Mouse (Mus musculus) embryonic facial prominence, embryonic 11.5 days (tissue): ENCODE results near the gene Fam53a. TPM values are rescaled to one million over a fixed set of nuclear protein-coding genes. Genes with fewer than 3 reads are reported as not detected.
A peak's percentile ranks its signal among the peaks of the same experiment; 100 is the strongest.

ENCODE experiments used
- ATAC-seq: fragments of 200-750 bp; cut with Nextera tagmentation; replicated peaks from 2 replicates; pipeline ENCODE4 v1.8.0; 2017; ENCODE audit warnings: low read depth; ENCODE audit not compliant: insufficient number of reproducible peaks, low FRiP score, low TSS enrichment
- DNase-seq: peaks from one replicate; pipeline ENCODE4 v3.0.0-alpha.2; 2015; ENCODE audit warnings: low spot score
- H3K27ac ChIP-seq: fragments of 300-500 bp; sonication (generic); replicated peaks from 2 replicates; pipeline ENCODE4 v1.5.1; 2014; ENCODE audit warnings: mild to moderate bottlenecking, low read depth, low read length, control low read depth
- H3K27me3 ChIP-seq: fragments of 300-500 bp; sonication (generic); 2 replicates; pipeline ENCODE4 v1.6.1; 2014; ENCODE audit warnings: mild to moderate bottlenecking, low read length, moderate library complexity, mixed read lengths; ENCODE audit not compliant: control insufficient read depth, insufficient read depth
- H3K36me3 ChIP-seq: fragments of 300-500 bp; sonication (generic); replicated peaks from 2 replicates; pipeline ENCODE4 v1.6.1; 2014; ENCODE audit warnings: low read depth, mild to moderate bottlenecking, low read length, moderate library complexity, mixed read lengths; ENCODE audit not compliant: control insufficient read depth, insufficient read depth
- H3K4me1 ChIP-seq: fragments of 300-500 bp; sonication (generic); 2 replicates; pipeline ENCODE4 v1.6.1; 2014; ENCODE audit warnings: low read length, mixed read lengths; ENCODE audit not compliant: control insufficient read depth, insufficient read depth
- H3K4me2 ChIP-seq: fragments of 300-500 bp; sonication (generic); 2 replicates; pipeline ENCODE4 v1.6.1; 2014; ENCODE audit warnings: low read depth, mild to moderate bottlenecking, control low read depth, low read length, moderate library complexity
- H3K4me3 ChIP-seq: fragments of 300-500 bp; sonication (generic); 2 replicates; pipeline ENCODE4 v1.5.1; 2014; ENCODE audit warnings: low read depth, low read length, control low read depth
- H3K9ac ChIP-seq: fragments of 300-500 bp; sonication (generic); replicated peaks from 2 replicates; pipeline ENCODE4 v1.6.1; 2014; ENCODE audit warnings: mild to moderate bottlenecking, control low read depth, low read length
- H3K9me3 ChIP-seq: fragments of 300-500 bp; sonication (generic); replicated peaks from 2 replicates; pipeline ENCODE4 v1.6.1; 2016; ENCODE audit warnings: mild to moderate bottlenecking, low read length, inconsistent platforms, mixed read lengths; ENCODE audit not compliant: control insufficient read depth
- WGBS: fragments of 180-500 bp; shearing (Covaris S2); extraction: QIAGEN DNeasy Blood & Tissue Kit; methylation state at CpG from one replicate; pipeline ENCODE4 v1.1.7; 2014; 5-methylcytosine and 5-hydroxymethylcytosine counted together
- polyA plus RNA-seq: library from polyadenylated mRNA; unstranded; fragments of >200 nt; fragmentation: Nextera tagmentation; extraction: Ambion mirVana; gene quantifications from 2 replicates; pipeline ENCODE4 v1.2.1, GENCODE M21; 2014

Fam53a gene
- polyA plus RNA-seq, 1 experiment from 2014 or later, result 63.3 TPM

DNA sequence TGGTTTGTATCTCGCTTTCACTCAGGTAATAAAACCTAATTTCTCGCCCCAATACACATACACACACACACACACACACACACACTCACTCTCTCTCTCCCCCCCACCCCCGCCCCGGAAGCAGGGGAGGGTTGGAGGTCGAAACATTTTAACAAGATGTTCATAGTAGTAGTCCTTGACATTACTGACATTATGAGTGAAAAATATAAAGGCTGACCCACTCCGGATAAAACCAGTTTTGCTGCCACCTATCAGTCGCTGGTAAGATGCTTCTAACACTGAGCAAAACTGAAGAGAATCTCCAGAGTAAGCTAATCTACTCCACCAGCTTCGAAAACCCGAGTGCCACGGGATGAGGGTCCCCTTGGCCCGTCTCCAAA is 22.1 kb upstream of the Fam53a start:
- Histone ChIP-seq H3K36me3 (peaks cover 2% of the 10 kb centered on the region), H3K4me3 (peak overlapping the region; percentile 80), H3K27ac (peak overlapping the region; percentile 91), H3K9ac (peak overlapping the region; percentile 83), H3K27me3 (no peaks in the 10 kb centered on the region), H3K4me1 (peaks cover 4% of the 10 kb centered on the region; the same call in 1 of the 2 replicates), H3K4me2 (peak overlapping the region; percentile 69), H3K9me3 (no peaks in the 10 kb centered on the region)
- no peak for ATAC-seq
- DNase-seq, result no peak
- WGBS, result 1% methylated on average over 11 of the region's 11 CpGs

DNA sequence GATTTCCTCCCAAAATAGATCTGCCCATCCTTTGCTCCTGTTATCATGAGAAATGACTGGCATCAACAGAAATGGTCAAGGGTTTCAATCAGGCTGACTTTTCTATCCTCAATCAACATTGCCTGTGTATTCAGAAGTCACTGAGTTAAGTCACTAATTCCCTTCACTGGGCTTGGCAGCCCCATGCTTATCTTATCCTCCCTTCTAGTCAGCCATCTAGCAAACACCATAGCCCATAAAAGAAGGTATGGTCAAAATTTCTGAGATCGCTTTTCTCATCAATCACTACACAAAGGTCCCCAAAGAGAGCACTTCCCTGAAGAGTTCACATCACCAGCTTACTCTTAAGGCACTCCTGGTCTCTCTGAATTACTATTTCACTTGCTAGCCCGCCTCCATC is 21.6 kb upstream of the Fam53a start:
- Histone ChIP-seq H3K27me3 (no peaks in the 10 kb centered on the region), H3K27ac (0 out of 2 replicates have a peak overlapping the region, but pooled peaks have one; percentile 1), H3K9me3 (no peaks in the 10 kb centered on the region), H3K4me1 (peaks cover 4% of the 10 kb centered on the region; the same call in 1 of the 2 replicates), H3K36me3 (peaks cover 2% of the 10 kb centered on the region), H3K4me2 (peak overlapping the region; percentile 69), H3K9ac (peak overlapping the region; percentile 83), H3K4me3 (peak overlapping the region; percentile 80)
- no peak for DNase-seq
- 24% methylated on average over 2 of the region's 2 CpGs for WGBS
- ATAC-seq, result no peak

DNA sequence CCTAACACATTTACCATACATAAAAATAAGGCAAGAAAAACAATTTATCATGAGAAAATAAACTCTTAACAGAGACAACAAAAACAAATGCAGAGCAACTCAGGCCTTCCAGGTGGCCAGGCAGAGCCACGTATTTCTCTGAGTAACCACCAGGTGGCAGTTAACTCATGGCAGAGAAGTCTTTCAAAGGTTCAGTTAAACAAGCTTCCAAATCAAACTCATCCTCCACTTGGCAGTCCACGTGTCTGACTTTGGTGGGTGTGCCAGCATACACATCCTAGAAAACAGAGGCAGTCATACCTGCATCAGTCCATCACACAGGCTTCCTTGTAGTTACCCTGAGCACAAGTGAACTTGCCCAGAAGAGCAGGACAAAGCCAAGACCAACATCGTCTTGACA is 11.2 kb upstream of the Fam53a start:
- H3K36me3 ChIP-seq, result peaks cover 10% of the 10 kb centered on the region

DNA sequence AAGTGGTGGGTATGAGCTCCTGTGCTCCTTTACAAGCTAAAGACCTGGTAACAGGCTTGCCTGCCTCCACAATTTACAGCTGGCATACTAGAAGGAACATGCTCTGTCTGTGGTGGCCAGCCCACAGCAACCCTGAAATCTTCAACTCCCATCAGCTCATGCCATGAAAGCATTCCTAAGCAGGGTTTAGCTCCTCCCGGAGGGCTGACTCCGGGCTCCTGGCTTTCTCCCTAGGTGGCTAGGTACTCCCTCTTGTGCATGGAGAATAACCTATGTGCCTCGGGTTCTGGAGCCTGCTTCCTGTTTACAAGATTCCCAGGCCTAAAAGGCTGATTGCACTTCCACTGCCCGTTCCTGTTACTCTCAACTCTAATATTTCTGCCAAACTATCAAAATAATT is 9.4 kb upstream of the Fam53a start:
- H3K9me3 ChIP-seq, result no peaks in the 10 kb centered on the region
- H3K4me2 ChIP-seq, result no peak overlapping the region
- no peaks in the 10 kb centered on the region for H3K4me1 ChIP-seq
- H3K36me3 ChIP-seq, result peaks cover 10% of the 10 kb centered on the region
- no peak overlapping the region for H3K27ac ChIP-seq
- 67% methylated on average over 4 of the region's 4 CpGs for WGBS
- no peaks in the 10 kb centered on the region for H3K27me3 ChIP-seq
- no peak for DNase-seq
- H3K9ac ChIP-seq, result no peak overlapping the region
- no peak for ATAC-seq
- no peak overlapping the region for H3K4me3 ChIP-seq

More for the DNA sequence above, 11.2 kb upstream of the Fam53a start:
- H3K27ac ChIP-seq, result no peak overlapping the region
- H3K4me2 ChIP-seq, result no peak overlapping the region
- WGBS, result 44% methylated on average over 3 of the region's 3 CpGs
- ATAC-seq, result no peak; the same call in 1 of the 2 replicates
- no peaks in the 10 kb centered on the region for H3K9me3 ChIP-seq
- H3K27me3 ChIP-seq, result no peaks in the 10 kb centered on the region
- no peak overlapping the region for H3K9ac ChIP-seq
- no peak overlapping the region for H3K4me3 ChIP-seq
- H3K4me1 ChIP-seq, result no peaks in the 10 kb centered on the region
- DNase-seq, result peak; percentile 72

- ATAC-seq, result no peak
- DNase-seq, result no peak
- Histone ChIP-seq H3K4me3 (no peak overlapping the region), H3K4me1 (no peaks in the 10 kb centered on the region), H3K4me2 (no peak overlapping the region), H3K27ac (no peak overlapping the region), H3K9me3 (no peaks in the 10 kb centered on the region), H3K27me3 (no peaks in the 10 kb centered on the region), H3K36me3 (peaks cover 3% of the 10 kb centered on the region; the same call in 1 of the 2 replicates), H3K9ac (no peak overlapping the region)
- 83% methylated on average over 3 of the region's 3 CpGs for WGBS
Measured at GRCm38 (mm10) chr5:33637606-33638350, 8.3 kb upstream of the Fam53a start.

GRCm38 (mm10) chr5:33635361-33635760 is 5.9 kb upstream of the Fam53a start:
- Histone ChIP-seq H3K9me3 (no peaks in the 10 kb centered on the region), H3K27ac (no peak overlapping the region), H3K4me2 (no peak overlapping the region), H3K27me3 (no peaks in the 10 kb centered on the region), H3K4me3 (no peak overlapping the region), H3K4me1 (no peaks in the 10 kb centered on the region), H3K9ac (no peak overlapping the region), H3K36me3 (no peaks in the 10 kb centered on the region)
- DNase-seq (no peak), ATAC-seq (no peak)
- 95% methylated on average over 3 of the region's 3 CpGs for WGBS

GRCm38 (mm10) chr5:33632526-33632925 is 3.1 kb upstream of the Fam53a start:
- WGBS, result 90% methylated on average over 1 of the region's 1 CpGs
- H3K27ac ChIP-seq, result no peak overlapping the region
- ATAC-seq, result no peak

GRCm38 (mm10) chr5:33630615-33631014 is 1.2 kb upstream of the Fam53a start:
- Histone ChIP-seq H3K4me2 (peak overlapping the region; percentile 3; the same call in 1 of the 2 replicates), H3K4me1 (0 out of 2 replicates have a peak, but pooled peaks cover 2% of the 10 kb centered on the region), H3K4me3 (no peak overlapping the region), H3K27ac (no peak overlapping the region), H3K36me3 (no peaks in the 10 kb centered on the region), H3K9ac (no peak overlapping the region), H3K27me3 (no peaks in the 10 kb centered on the region), H3K9me3 (no peaks in the 10 kb centered on the region)
- WGBS, result 62% methylated on average over 4 of the region's 4 CpGs
- DNase-seq, result no peak
- no peak for ATAC-seq

More at GRCm38 (mm10) chr5:33632526-33632925, 3.1 kb upstream of the Fam53a start:
- no peak for DNase-seq
- 0 out of 2 replicates have a peak, but pooled peaks cover 2% of the 10 kb centered on the region for H3K4me1 ChIP-seq
- H3K9ac ChIP-seq, result no peak overlapping the region
- H3K4me3 ChIP-seq, result no peak overlapping the region
- no peak overlapping the region for H3K4me2 ChIP-seq
- no peaks in the 10 kb centered on the region for H3K27me3 ChIP-seq
- no peaks in the 10 kb centered on the region for H3K9me3 ChIP-seq
- no peaks in the 10 kb centered on the region for H3K36me3 ChIP-seq
